Mouse (Mus musculus) bone marrow, adult 2 months (tissue): ENCODE results near the gene Rps6kb2. TPM values are rescaled to one million over a fixed set of nuclear protein-coding genes. Genes with fewer than 3 reads are reported as not detected.

Experiments
- H3K27ac ChIP-seq: fragments of 200-500 bp; 2 replicates; pipeline ENCODE4 v1.5.1; 2012; ENCODE audit warnings: low read depth, mild to moderate bottlenecking, control low read depth, inconsistent platforms, low read length; ENCODE audit not compliant: control insufficient read depth, poor library complexity, insufficient read depth
- H3K4me1 ChIP-seq: fragments of 200-500 bp; 2 replicates; pipeline ENCODE4 v1.6.1; 2011; ENCODE audit warnings: low read length; ENCODE audit not compliant: control insufficient read depth, insufficient read depth
- H3K4me3 ChIP-seq: fragments of 200-500 bp; replicated peaks from 2 replicates; pipeline ENCODE3; 2011; ENCODE audit warnings: mild to moderate bottlenecking, low read depth, low read length, control low read depth; ENCODE audit not compliant: control insufficient read depth
- CTCF ChIP-seq: fragments of 200-500 bp; IDR thresholded peaks from 2 replicates; pipeline ENCODE4 v1.5.1; 2011; ENCODE audit warnings: low read length, control low read depth; ENCODE audit not compliant: control insufficient read depth, insufficient read depth
- POLR2A ChIP-seq: fragments of 200-500 bp; IDR thresholded peaks from 2 replicates; pipeline ENCODE4 v1.6.1; 2011; ENCODE audit warnings: low read depth, mild to moderate bottlenecking, control low read depth, low read length, borderline replicate concordance; ENCODE audit not compliant: control insufficient read depth
- WGBS: fragments of 180-500 bp; shearing (Covaris S2); methylation state at CpG from one replicate; pipeline ENCODE4 v1.1.7; 2018; 5-methylcytosine and 5-hydroxymethylcytosine counted together
- polyA plus RNA-seq: library from polyadenylated mRNA; stranded (reverse); fragments of >200 nt; gene quantifications from 2 replicates; pipeline ENCODE4 v1.2.4, GENCODE M21; 2011; ENCODE audit warnings: low replicate concordance; ENCODE audit not compliant: missing spikeins, insufficient read depth, insufficient read length

The Rps6kb2 gene
- polyA plus RNA-seq, 1 experiment, result 86.1 TPM

DNA sequence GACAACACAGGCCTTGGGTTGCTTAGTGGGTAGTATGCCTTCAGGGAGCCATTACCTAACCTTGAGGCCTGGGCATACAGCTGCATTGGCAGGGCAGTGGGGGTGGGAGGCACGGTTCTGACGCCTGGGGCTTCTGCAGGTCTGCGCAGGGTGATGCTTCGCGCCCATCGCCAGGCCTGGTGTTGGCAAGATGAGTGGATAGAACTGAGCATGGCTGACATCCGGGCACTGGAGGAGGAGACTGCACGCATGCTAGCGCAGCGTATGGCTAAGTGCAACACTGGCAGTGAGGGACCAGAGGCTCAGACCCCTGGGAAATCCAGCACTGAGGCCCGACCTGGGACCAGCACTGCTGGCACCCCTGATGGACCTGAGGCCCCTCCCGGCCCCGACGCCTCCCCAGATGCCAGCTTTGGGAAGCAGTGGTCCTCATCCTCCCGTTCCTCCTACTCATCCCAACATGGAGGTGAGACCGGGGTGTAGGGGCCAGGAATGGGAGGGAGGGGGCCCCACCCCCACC is 58.4 kb downstream of the Rps6kb2 start:
- WGBS, result 96% methylated on average over 16 of the region's 16 CpGs
- H3K27ac ChIP-seq, result no peak overlapping the region
- no peak overlapping the region for H3K4me3 ChIP-seq
- H3K4me1 ChIP-seq, result peaks cover 2% of the 10 kb centered on the region; the same call in 1 of the 2 replicates
- TF ChIP-seq POLR2A (no peak), CTCF (no peak)

Other genes starting within 250 kb of the Rps6kb2 start
- gene Aldh3b1, start 233.5 kb downstream of the Rps6kb2 start, polyA plus RNA-seq, result 12.7 and 47.1 TPM in 2 replicates
- 80.1 and 177 TPM in 2 replicates for gene Unc93b1, start 228.2 kb downstream of the Rps6kb2 start, polyA plus RNA-seq
- gene Aldh3b3, start 204.7 kb downstream of the Rps6kb2 start, polyA plus RNA-seq, result 1.6 and 4.4 TPM in 2 replicates
- gene Aldh3b2, start 191.0 kb downstream of the Rps6kb2 start, polyA plus RNA-seq, result 2.4 and 4.2 TPM in 2 replicates
- 5.1 and 10.7 TPM in 2 replicates for gene Acy3, start 176.8 kb downstream of the Rps6kb2 start, polyA plus RNA-seq
- gene Tbx10, start 170.6 kb downstream of the Rps6kb2 start, polyA plus RNA-seq, result not detected in 2 replicates
- gene Nudt8, start 162.8 kb downstream of the Rps6kb2 start, polyA plus RNA-seq, result 9.7 and 18.1 TPM in 2 replicates
- 1.7 and 2.0 TPM in 2 replicates for gene Gm49405, start 162.7 kb downstream of the Rps6kb2 start, polyA plus RNA-seq
- gene Doc2g, start 160.0 kb downstream of the Rps6kb2 start, polyA plus RNA-seq, result 5.2 and 7.8 TPM in 2 replicates
- gene Ndufv1, start 150.5 kb downstream of the Rps6kb2 start, polyA plus RNA-seq, result 61.7 and 118 TPM in 2 replicates
- 125 and 187 TPM in 2 replicates for gene Gstp1, start 125.4 kb downstream of the Rps6kb2 start, polyA plus RNA-seq
- 21.6 TPM in 1 of 2 replicates, not detected in the other for gene Gstp2, start 117.3 kb downstream of the Rps6kb2 start, polyA plus RNA-seq
- 13.5 and 18.0 TPM in 2 replicates for gene Gstp3, start 103.8 kb downstream of the Rps6kb2 start, polyA plus RNA-seq
- not detected in 2 replicates for gene Cabp2, start 81.8 kb downstream of the Rps6kb2 start, polyA plus RNA-seq
- 93.3 and 143 TPM in 2 replicates for gene Cdk2ap2, start 66.2 kb downstream of the Rps6kb2 start, polyA plus RNA-seq
- gene Pitpnm1, start 63.4 kb downstream of the Rps6kb2 start, polyA plus RNA-seq, result 72.3 and 159 TPM in 2 replicates
- gene Aip, start 37.5 kb downstream of the Rps6kb2 start, polyA plus RNA-seq, result 22.0 and 53.5 TPM in 2 replicates
- gene Gpr152, start 23.6 kb downstream of the Rps6kb2 start, polyA plus RNA-seq, result not detected in 2 replicates
- gene Cabp4, start 19.3 kb downstream of the Rps6kb2 start, polyA plus RNA-seq, result 0.29 and 0.60 TPM in 2 replicates
- gene Coro1b, start 14.7 kb downstream of the Rps6kb2 start, polyA plus RNA-seq, result 75.8 and 114 TPM in 2 replicates
- gene Ptprcap, start 9.8 kb downstream of the Rps6kb2 start, polyA plus RNA-seq, result 27.6 and 60.8 TPM in 2 replicates
- gene Carns1, start 12.1 kb upstream of the Rps6kb2 start, polyA plus RNA-seq, result 23.3 and 52.9 TPM in 2 replicates
- 64.3 and 168 TPM in 2 replicates for gene Tbc1d10c, start 27.9 kb upstream of the Rps6kb2 start, polyA plus RNA-seq
- 121 and 204 TPM in 2 replicates for gene Ppp1ca, start 28.7 kb upstream of the Rps6kb2 start, polyA plus RNA-seq
- 24.2 and 39.8 TPM in 2 replicates for gene Rad9a, start 38.3 kb upstream of the Rps6kb2 start, polyA plus RNA-seq
- 10.3 and 25.4 TPM in 2 replicates for gene Clcf1, start 50.9 kb upstream of the Rps6kb2 start, polyA plus RNA-seq
- gene AC109138.7, start 51.0 kb upstream of the Rps6kb2 start, polyA plus RNA-seq, result not detected in 2 replicates
- 31.7 and 54.7 TPM in 2 replicates for gene Pold4, start 68.5 kb upstream of the Rps6kb2 start, polyA plus RNA-seq
- gene Ssh3, start 105.8 kb upstream of the Rps6kb2 start, polyA plus RNA-seq, result 16.9 and 20.7 TPM in 2 replicates
- 8.4 and 53.2 TPM in 2 replicates for gene Ankrd13d, start 119.8 kb upstream of the Rps6kb2 start, polyA plus RNA-seq
- gene Grk2, start 142.9 kb upstream of the Rps6kb2 start, polyA plus RNA-seq, result 153 and 243 TPM in 2 replicates
- gene Kdm2a, start 234.9 kb upstream of the Rps6kb2 start, polyA plus RNA-seq, result 29.2 and 38.9 TPM in 2 replicates